Mouse (Mus musculus) midbrain, embryonic 12.5 days (tissue): ENCODE measurements around the gene Inpp5d. TPM values are rescaled to one million over a fixed set of nuclear protein-coding genes. Genes with fewer than 3 reads are reported as not detected.

Source experiments
- ATAC-seq: fragments of 200-750 bp; cut with Nextera tagmentation; 2 replicates; pipeline ENCODE4 v1.8.0; 2017; ENCODE audit warnings: low read depth, moderate TSS enrichment, moderate library complexity; ENCODE audit not compliant: low FRiP score
- H3K27ac ChIP-seq: fragments of 300-500 bp; sonication (generic); replicated peaks from 2 replicates; pipeline ENCODE4 v1.5.1; 2016; ENCODE audit warnings: mild to moderate bottlenecking
- H3K27me3 ChIP-seq: fragments of 300-500 bp; sonication (generic); 2 replicates; pipeline ENCODE4 v1.6.1; 2016; ENCODE audit warnings: mild to moderate bottlenecking
- H3K36me3 ChIP-seq: fragments of 300-500 bp; sonication (generic); 2 replicates; pipeline ENCODE4 v1.6.1; 2016
- H3K4me1 ChIP-seq: fragments of 300-500 bp; sonication (generic); 2 replicates; pipeline ENCODE4 v1.6.1; 2016
- H3K4me2 ChIP-seq: fragments of 300-500 bp; sonication (generic); replicated peaks from 2 replicates; pipeline ENCODE4 v1.6.1; 2016; ENCODE audit warnings: mild to moderate bottlenecking, moderate library complexity
- H3K4me3 ChIP-seq: fragments of 300-500 bp; sonication (generic); 2 replicates; pipeline ENCODE4 v1.5.1; 2016; ENCODE audit warnings: mild to moderate bottlenecking
- H3K9ac ChIP-seq: fragments of 300-500 bp; sonication (generic); replicated peaks from 2 replicates; pipeline ENCODE4 v1.6.1; 2016; ENCODE audit warnings: mild to moderate bottlenecking, moderate library complexity
- H3K9me3 ChIP-seq: fragments of 300-500 bp; sonication (generic); 2 replicates; pipeline ENCODE4 v1.6.1; 2016; ENCODE audit warnings: mild to moderate bottlenecking
- WGBS: fragments of 180-500 bp; shearing (Covaris S2); methylation state at CpG from one replicate; pipeline ENCODE4 v1.1.7; 2016; 5-methylcytosine and 5-hydroxymethylcytosine counted together
- polyA plus RNA-seq: library from polyadenylated mRNA; unstranded; fragments of >200 nt; fragmentation: Nextera tagmentation; extraction: Ambion mirVana; gene quantifications from 2 replicates; pipeline ENCODE4 v1.2.1, GENCODE M21; 2016

The Inpp5d gene
- polyA plus RNA-seq, 1 experiment from 2014 or later, result 3.0 TPM

DNA sequence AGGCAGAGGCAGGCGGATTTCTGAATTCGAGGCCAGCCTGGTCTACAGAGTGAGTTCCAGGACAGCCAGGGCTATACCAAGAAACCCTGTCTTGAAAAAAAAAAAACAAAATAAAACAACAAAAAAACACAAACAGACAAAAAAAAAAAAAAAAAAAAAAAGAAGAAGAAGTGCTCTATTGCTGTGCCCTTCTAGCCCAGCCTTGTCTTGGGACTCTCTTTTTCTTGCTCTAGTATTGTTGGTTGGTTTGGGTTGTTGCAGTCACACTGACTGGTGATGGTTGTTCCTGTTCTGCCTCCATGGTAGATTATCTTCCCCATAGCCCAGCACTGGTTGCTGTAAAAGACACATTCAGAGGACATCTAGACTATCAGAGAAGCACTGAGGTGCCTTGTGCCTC is 149.2 kb downstream of the Inpp5d start:
- Histone ChIP-seq H3K4me2 (no peak overlapping the region), H3K27me3 (no peaks in the 10 kb centered on the region), H3K4me3 (no peak overlapping the region), H3K9ac (no peak overlapping the region), H3K27ac (no peak overlapping the region), H3K9me3 (no peaks in the 10 kb centered on the region), H3K36me3 (peaks cover 90% of the 10 kb centered on the region), H3K4me1 (no peaks in the 10 kb centered on the region)
- 98% methylated on average over 2 of the region's 2 CpGs for WGBS
- no peak for ATAC-seq

Other genes starting within 250 kb of the Inpp5d start
- 1.4 and 2.3 TPM in 2 replicates for gene Kcnj13, start 225.6 kb upstream of the Inpp5d start, polyA plus RNA-seq
- gene Snorc, start 150.0 kb upstream of the Inpp5d start, polyA plus RNA-seq, result not detected in 2 replicates
- not detected in 2 replicates for gene Neu2, start 110.4 kb upstream of the Inpp5d start, polyA plus RNA-seq
- gene Ngef, start 46.4 kb upstream of the Inpp5d start, polyA plus RNA-seq, result 4.0 and 5.5 TPM in 2 replicates
- 53.6 and 55.4 TPM in 2 replicates for gene Atg16l1, start 135.6 kb downstream of the Inpp5d start, polyA plus RNA-seq
- 2.8 and 3.0 TPM in 2 replicates for gene Sag, start 183.4 kb downstream of the Inpp5d start, polyA plus RNA-seq
- gene Dgkd, start 233.0 kb downstream of the Inpp5d start, polyA plus RNA-seq, result 39.2 and 41.7 TPM in 2 replicates